Mouse (Mus musculus) brain, embryonic 14.5 days (tissue): ENCODE measurements around the gene Itpripl2.

Experiments
- CTCF ChIP-seq: fragments of 200-500 bp; IDR thresholded peaks from 2 replicates; pipeline ENCODE4 v1.5.1; 2012; ENCODE audit warnings: inconsistent platforms, mild to moderate bottlenecking, moderate library complexity, borderline replicate concordance; ENCODE audit not compliant: insufficient read depth, insufficient read length; ENCODE audit errors: extremely low read depth
- POLR2A ChIP-seq: fragments of 200-500 bp; IDR thresholded peaks from 2 replicates; pipeline ENCODE4 v1.6.1; 2012; ENCODE audit warnings: mild to moderate bottlenecking, inconsistent platforms, borderline replicate concordance; ENCODE audit not compliant: poor library complexity, insufficient read depth, insufficient read length, severe bottlenecking; ENCODE audit errors: extremely low read depth

DNA sequence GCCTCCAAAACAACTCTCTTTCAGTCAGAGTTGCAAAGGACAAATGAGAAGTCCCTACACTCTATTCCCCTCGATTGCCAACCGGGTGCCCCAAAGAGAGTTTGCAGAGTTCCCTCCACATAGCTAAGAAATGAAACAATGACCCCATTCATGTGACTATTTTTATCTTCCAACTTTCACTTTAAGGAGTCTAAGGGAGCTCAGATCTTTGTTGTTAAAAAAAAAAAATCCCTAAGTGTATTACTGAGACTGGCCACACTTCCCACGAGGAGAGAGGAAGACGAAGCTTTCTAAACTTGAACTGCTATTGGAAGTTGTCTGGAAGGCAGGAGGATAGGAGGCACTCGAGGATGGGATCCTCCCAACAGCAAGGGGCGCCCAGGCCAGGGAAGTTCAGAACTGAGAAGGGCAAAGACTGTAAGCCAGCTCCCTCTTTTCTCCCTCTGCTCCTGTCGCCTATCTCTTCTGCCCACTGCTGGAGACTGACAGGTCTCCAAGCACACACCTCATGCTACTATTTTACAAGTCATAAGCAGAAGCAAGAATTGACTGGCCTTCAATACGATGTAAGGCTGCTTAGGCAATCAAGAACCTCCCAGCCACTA lies 3.6 kb downstream of the Itpripl2 start:
- TF ChIP-seq CTCF, result no peak
- no peak for TF ChIP-seq POLR2A
